Mouse (Mus musculus): ENCODE measurements around the gene Rbfox1. TPM values are rescaled to one million over a fixed set of nuclear protein-coding genes. Genes with fewer than 3 reads are reported as not detected.

Gene Rbfox1
- polyA plus RNA-seq, 1 experiment: 0.14 TPM

DNA sequence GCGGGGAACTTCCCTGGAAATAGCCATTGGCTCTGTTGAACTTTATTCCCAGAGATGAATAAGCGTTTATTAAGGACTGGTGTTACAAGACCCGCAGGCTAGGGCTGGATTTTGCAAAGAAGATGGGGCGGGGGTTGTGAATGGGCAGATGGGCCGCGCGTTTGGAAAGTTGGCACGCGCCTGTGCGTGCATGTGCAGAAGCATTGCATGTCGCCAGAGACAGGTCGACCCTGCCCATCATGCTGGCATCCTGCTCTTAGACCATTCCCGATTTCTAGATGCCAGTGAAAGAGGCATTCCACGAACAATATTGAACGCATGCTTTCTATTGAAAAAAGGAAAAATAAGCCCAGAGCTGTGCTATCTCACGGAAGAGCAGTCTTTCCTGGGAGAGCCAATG, 464.2 kb downstream of the Rbfox1 start:
- no peak for DNase-seq (ENCODE audit: low spot score)

DNA sequence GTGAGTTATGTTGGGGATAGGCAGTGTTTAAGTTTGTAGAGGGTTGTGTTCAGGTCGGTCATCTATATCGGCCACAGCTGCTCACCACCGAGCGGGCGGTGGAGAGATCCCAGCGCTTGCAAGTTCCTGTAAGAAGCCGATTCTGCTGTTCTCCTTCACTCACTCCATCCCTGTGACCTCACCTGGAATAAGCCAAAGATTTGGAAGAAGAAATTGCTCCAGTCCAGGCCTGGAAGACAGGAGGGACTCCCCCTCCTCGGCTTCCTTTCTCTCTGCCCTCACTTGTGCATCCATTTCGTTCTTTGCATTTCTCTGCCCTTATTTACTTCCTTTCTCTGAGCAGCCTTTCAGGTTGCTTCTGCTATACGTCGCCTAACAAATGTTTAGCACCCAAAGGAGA, 465.1 kb downstream of the Rbfox1 start:
- DNase-seq (ENCODE audit: low spot score): no peak

DNA sequence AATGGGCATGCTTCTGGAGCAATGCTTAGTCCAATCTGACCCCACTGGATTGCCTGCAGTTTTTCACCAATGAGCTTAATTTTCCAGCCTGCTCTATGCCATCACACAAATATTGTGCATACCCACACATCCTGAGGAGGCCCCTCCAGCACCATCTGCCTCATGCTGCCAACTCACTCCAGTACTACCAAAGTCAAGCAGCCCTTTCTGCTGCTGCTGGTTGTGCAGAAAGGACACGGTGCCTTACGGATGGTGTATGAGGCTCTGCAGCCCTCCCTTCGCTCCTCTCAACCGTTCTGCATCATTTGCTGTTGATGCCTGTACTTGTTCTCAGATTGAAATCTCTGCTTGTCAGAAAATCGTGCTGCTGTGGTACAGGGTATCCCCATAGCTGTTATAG, 468.0 kb downstream of the Rbfox1 start:
- no peak for DNase-seq (ENCODE audit: low spot score)

DNA sequence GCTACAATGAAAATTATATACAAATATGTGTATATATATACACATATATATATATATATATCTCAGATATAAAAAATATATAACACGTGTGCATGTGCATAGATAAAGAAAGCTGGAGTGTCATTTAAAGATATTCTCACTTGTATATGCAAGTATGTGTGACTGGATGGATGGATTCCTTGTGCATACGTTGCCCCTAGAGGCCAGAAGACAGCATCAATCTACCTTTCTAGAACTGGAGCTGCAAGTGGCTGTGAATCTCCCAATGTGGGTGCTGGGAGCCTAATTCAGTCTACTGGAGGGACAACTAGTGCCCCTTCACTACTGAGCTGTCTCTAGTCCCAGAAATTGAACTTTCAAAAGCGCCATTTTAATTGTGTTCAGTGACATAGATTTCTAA, 471.8 kb downstream of the Rbfox1 start:
- DNase-seq (ENCODE audit: low spot score): no peak

DNA sequence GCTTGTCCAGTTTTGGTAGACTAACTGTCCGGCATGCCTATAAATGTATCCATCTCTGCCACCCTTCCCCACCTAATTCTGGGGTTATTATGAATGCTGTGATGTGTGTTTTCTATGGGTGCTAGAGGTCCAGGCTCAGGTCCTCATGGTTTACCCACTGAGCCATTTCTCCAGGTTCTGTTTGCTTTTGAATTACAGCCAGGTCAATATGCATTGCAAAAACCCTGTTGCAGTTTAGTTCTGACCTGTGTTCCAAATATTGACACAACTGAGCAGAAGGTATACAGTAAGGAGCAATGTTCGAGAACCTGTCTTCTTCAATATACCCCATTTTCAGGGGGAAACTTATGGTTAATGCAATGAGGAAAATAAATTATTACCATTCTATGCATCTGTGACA, 480.6 kb downstream of the Rbfox1 start:
- DNase-seq (ENCODE audit: low spot score): no peak

DNA sequence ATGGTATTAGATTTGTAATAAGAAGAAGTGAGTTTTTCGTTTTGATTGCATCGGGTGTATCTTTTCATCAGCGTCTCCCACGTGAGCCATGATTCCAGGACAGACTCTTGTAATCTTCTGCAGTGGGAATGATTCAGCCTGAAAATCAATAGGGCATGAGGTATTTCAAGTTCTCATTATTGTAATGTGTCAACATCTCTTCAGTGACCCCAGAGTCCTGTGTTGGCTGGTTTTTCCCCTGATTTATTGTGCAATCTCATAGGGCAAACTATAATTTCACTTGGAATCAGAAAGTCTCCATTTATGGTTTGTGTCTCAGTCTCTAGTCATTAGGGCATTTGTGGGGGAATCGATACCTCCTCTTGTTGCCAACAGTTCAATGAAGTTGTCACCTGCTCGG, 481.5 kb downstream of the Rbfox1 start:
- DNase-seq (ENCODE audit: low spot score): no peak

DNA sequence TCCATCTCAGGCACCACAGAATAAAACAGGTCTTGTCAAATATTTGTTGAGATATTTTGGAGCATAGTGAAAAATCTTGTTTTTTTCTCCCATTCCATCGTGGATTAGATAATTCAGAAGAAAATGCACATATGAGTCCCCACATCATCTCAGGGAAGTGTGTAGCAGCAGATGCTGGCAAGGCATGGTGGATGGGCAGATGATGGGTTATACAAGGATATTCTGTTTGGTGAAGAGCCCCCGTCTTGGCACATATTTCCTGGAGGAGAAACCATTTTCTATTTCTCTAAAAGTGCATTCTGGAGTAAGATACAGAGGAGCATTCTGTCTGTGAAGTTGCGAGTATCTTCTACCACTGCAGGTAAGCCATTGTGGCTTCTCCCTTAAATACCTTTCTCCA, 495.8 kb downstream of the Rbfox1 start:
- DNase-seq (ENCODE audit: low spot score): no peak

DNA sequence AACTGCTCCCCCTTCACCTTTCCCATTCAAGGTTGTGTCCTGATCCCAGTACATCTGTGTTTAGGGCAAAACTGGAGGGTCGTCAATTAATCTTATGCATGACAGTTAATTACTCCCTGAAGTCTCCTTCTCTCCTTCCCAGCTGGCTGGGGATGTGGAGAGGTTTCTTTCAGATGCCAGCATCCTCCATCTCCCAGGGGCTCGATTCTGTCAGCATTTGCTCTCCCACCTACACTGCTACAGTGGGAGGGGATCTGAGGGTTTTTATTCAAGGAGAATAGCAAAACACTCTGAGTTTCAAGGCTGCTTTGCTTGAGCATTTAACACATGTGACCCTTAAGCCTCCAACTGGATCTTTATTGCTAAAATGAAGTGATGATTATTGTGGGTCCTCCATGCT, 496.4 kb downstream of the Rbfox1 start:
- no peak for DNase-seq (ENCODE audit: low spot score)

DNA sequence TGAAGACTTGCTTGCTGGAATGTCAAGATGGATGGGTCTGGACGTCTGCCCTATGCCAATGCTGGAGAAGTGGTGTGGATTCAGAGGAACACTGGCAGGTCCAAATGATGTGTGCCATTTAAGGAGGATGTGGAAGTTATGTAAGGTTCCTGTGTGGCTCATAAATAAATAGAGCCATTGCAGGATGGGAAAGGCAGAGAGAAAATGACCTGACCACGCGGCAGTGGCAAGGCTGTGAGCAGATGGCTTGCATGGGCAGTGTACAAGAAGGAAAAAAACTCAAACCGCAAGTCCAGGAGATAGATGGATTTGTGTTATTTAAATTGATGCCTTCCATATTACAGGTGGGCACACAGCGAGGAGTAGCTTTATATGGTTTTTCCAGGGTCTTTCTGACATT, 497.6 kb downstream of the Rbfox1 start:
- no peak for DNase-seq (ENCODE audit: low spot score)

DNA sequence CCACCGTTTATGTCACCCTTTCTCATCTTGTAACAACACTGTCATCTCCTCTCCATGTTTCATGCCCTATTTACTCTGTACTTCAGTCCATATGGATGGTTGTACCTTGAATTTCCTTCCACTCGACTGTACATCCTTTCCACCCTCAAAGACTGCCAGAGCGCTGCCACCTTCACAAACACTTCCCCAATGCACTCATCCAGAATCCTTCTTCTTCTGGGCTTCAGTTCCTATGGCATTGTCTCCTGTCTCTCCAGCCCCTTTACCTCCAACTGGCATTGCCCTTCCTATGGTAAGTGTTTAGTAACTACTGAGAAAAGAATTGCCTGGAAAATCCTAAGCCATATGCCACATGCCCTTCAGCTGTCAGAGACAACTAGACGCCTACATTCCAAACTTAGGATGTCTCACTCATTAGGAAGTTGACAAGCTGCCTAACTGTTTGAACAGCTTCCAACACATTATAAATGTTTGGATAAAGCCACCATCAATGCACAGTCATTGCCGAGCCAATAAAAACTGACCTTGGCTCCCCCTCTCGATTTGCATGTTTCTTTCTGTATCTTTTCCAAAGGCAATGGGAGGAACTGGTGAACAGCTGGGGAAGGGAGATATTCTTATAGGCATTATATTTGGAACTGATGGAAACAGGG, 505.2 kb downstream of the Rbfox1 start:
- DNase-seq (ENCODE audit: low spot score): no peak

DNA sequence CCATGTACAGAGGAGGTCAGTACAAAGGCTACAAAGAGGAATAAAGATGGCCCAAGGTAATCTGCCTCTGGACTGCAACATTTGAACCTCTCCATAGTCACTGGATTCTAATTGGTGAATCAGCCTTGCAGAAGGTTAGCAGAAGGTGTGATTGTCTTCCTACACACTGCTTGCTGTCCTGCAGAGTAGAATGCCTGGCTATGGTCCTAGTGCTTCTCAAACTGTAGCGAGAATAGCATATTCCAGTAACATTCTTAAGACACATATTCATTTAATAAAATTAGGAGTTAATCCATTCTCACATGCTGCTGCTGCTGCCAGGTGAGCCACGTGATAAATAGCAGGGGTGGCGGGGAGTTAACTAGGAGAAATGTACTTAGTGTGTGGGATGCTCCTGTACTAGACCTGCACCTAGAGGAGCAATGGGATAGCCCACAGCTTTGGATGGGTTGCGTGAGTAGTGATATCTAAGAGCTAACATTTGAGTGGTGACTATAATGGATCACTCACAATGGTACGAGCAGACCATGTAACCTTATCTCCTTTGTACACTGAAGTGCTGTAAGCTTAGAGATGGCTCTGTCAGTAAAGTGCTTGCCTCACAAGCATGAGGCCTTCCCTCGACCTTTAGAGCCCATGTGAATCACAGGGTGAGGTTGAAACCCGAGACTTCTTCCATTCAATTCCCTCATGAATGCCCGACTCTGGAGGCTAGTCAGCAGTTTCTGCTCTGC, 511.7 kb downstream of the Rbfox1 start:
- DNase-seq (ENCODE audit: low spot score): no peak

DNA sequence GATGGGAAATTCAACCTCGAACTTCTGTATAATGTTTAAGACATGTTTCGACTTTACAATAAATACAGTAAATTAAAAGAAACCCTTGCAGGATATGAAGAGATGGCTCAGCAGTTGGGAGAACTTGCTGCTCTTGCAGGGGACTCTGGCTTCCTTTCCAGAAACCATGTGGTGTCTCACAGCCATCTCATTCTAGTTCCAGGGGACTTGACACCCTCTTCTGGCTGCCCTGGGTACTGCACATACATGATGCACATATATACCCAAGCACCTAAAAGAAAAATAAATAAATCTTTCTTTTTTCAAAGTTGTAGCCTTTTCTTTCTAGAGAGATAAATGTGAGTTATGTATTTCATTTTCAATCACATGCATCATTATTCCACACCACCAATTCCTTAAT, 512.5 kb downstream of the Rbfox1 start:
- DNase-seq (ENCODE audit: low spot score): no peak

DNA sequence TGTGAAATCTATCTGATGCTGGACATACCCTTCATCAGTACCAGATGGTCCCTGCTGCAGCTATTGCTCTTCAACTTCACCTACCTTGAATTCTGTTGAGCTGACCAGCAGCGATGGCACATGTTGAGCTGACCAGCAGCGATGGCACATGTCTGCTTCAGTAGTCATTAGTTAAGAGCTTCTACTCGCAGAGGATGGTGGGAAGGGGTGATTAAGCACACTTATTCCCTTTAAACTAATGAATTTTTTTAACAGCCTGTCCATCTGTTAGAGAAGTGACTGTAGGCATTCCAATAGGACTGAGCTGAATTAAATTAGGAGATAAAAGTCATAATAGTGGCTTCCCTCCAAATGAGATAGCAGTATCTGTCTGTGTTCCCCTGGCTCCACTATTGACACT, 517.7 kb downstream of the Rbfox1 start:
- DNase-seq (ENCODE audit: low spot score): no peak

DNA sequence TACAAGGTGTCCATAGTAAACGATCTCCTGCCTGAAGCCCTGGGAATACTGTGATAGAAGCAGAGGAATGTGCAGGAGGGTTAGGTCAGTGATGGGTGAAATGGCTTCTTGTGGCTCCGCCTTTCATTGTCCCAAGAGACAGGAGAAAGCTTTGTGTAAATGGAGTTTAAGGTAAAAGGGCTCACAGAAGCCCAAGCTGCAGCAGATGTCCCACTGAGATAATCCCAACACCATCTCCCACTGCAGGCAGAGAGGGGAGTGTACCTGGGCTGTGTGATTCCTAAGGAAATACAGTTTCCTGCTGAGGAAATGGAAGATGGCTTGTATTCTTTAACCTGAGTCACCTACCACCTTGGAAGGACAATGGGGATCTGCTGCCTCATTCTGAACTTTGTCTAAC, 529.7 kb downstream of the Rbfox1 start:
- no peak for DNase-seq (ENCODE audit: low spot score)

DNA sequence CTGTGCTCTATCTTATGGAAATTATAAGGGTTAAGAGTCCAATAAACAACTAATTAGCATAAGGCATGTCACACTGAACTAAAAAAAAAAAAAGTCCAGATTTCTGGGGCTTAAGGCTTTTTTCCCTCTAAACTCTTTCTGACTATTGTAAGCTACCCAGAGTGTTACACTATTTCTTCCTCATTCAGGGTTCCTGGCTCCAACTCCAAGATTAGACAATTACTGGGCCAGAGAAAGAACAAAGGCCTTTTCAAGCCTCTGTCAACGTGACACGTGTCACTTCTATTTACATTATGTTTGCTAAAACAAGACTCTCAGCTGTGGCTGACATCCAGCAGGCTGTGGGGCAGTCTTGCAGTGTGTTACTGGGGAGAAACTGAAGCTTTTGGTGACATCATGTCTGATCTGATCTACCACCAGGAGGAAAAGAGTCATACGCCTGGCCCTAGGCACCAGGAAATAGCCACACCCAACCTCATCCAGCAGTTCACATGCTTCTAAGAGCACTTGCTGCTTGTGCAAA, 536.5 kb downstream of the Rbfox1 start:
- no peak for DNase-seq (ENCODE audit: low spot score)

DNA sequence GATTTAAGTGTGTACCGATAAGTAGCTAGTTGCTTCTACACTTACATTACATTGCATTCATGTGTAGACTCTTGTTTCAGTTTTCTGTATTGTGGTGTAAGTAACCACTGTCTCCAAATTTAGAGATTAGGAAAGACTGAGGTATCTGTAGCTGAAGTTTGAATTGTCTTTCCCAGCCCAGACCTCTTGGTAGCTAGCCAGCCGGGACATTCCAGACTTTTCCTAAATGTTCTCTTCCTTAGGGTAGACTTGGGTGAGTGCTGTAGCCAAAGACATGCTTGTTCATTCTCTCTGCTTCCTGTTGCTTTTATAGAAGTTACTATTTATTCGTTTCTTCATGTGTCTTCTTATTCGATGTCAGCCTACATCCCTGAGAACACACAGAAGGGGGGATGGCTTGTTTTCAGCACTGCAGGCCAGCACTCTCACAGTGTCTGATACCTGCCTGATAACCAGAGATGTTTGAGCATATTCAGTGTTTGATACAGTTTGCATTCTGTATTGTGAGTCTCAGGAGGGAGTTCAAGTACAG, 538.8 kb downstream of the Rbfox1 start:
- no peak for DNase-seq (ENCODE audit: low spot score)

DNA sequence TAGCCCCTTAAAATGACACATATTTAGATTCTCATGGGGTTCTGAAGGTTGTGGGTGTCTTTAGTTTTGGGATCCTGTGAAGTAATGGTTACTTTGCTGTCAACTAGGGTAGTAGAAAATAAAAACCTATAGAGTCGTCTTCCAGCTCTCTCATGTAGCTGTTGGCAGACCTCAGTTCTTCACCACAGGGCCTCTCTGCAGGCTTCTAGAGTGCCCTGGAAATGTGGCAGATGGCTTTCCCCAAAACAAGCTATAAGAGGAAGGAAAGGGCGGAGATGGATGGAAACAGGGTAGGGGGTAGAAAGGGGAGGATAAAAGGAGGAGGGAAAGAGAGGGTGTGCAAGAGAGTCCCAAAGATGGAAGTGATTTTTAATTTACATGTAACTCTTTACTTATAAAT, 539.6 kb downstream of the Rbfox1 start:
- no peak for DNase-seq (ENCODE audit: low spot score)

DNA sequence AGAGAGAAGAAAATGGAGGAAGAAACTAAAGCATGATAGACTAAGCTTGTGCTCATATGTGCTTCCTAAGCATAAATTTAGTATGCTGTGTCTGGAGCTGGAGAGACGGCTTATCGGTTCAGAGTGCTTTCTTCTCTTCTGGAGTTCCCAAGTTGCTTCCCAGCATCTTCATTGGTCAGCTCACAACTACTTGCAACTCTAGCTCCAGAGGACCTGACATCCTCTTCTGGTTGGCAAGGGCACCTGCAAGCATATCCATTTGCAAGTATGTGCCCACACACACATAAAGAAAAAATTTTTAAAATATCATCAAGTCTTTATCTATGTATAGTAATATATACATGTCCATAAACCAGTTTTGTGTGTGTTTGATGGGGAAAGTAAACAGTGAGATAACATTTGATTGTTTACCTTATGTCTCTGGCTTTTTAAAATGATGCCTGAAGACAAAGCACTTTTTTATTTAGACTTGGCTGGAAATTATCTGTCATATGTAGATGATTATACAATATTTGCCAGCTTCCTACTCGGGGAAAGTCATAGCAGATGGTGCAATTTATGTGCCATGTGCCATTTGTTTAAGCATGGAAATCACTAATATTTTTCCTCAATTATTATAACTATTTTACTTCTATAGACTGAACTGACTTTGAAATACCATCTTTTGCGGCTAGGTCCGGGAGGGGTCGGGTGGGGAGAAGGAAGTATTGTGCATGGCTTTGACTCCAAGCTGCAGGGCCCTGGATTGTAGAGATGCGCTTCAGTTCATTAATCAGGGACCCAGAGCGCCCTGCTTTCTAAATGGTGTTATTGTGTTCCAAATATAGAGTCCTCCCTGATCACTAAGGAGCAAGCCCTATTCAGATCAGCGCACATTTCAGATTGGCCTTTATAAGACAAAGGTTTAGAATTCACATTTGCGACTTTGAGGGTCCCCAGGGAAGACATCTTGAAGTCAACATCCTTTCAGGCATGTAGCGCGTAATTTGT, 542.4 kb downstream of the Rbfox1 start:
- DNase-seq (ENCODE audit: low spot score): no peak

DNA sequence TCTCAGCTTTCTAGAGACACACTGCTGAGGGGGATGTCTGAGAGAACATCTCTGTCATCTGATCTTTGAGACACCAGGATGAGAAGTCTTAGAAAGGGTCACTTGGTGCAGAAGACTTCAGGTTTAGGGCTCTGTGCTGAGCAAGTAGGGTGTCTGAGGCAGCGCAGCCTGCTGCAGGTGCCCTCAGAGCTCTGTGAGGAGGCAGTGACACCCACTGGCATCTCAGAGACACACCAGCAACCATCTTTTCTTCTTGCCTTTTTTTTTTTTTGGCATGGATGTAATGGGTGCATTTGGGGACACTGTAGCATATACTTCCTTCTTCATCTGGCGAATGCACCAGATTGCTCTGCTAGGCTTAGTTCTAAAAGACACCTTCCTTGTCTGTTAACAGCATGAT, 545.8 kb downstream of the Rbfox1 start:
- DNase-seq (ENCODE audit: low spot score): no peak

DNA sequence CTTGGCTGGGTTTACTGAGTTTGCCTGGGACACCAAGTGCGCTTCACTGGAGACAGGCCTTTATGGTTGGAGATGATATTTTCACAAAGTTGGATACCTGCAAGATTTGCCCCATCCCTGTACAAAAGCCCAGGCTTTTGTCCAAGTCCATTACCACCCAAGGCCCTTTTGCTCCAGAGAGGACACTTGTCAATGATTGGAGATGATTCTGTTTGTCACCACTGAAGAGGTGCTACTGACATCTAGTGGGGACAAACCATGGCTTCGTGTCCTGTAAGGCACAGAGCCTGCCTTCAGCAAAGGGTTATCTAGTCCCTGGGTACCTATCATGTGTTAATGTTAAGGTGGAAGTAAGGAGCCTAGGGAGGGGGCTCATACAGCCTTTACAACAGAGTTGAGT, 551.3 kb downstream of the Rbfox1 start:
- no peak for DNase-seq (ENCODE audit: low spot score)

DNA sequence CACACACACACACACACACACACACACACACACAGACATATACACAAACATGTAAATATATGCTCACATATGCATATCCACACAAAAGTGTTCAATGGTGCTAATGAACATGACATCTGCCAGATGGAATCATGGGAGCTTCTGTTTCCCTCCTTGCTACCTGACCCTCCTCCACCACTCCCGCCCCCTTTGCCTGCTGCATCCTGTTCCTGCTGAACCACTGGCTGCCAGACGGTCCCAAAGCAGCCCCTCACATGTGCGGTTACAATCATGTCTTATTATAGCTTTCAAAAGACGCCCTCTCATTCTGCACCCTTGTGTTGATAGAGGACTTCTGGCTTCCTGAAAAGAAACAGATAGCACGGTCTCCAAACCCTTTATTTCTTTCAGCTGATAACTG, 563.1 kb downstream of the Rbfox1 start:
- no peak for DNase-seq (ENCODE audit: low spot score)

DNA sequence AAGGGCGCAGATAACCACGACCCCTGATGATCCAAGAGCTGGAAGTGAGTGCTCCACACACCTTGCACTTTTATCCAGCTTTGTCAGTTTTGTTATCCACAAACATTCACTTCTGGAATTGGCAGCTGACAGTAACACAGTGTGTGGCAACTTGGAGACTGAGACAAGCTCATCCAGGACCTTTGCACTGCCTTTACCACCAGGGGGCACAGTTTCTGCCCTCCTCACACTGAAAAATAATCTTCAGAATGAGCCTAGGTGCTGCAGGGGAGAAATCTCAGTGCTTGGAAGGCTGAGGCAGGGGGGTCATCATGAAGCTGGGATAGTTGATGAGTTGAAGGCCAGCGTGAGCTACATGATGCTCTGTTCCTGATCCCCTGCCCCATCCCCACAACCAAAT, 570.2 kb downstream of the Rbfox1 start:
- no peak for DNase-seq (ENCODE audit: low spot score)

All from urinary bladder, adult 2 months (tissue).